Mouse (Mus musculus): ENCODE measurements at regions not wholly inside any gene's neighbourhood (a gene's known extent, or its start where the extent isn't known, plus 50 kb on each side); places are given as distances from the start of the nearest gene placed in this dataset.

- Histone ChIP-seq H3K4me2 (ENCODE audit: low read length) (no peak overlapping the region), H3K9ac (ENCODE audit: low read depth, low read length) (no peak overlapping the region), H3K27me3 (ENCODE audit: control insufficient read depth, insufficient read depth, low read depth, low read length) (no peaks in the 10 kb centered on the region), H3K9me3 (replicated peaks; ENCODE audit: control insufficient read depth, low read length, poor library complexity, severe bottlenecking) (no peaks in the 10 kb centered on the region), H3K4me1 (ENCODE audit: control insufficient read depth, insufficient read depth, low read length) (peaks cover 8% of the 10 kb centered on the region; the same call in 1 of the 2 replicates), H3K4me3 (ENCODE audit: low read depth, low read length) (no peak overlapping the region), H3K36me3 (ENCODE audit: control insufficient read depth, insufficient read depth, low read length) (no peaks in the 10 kb centered on the region), H3K27ac (ENCODE audit: low read length) (no peak overlapping the region)
- 81% methylated on average over 6 of the region's 6 CpGs for WGBS
- ATAC-seq, result no peak
Measured at GRCm38 (mm10) chr1:194519509-194520220, 98.4 kb upstream of the Plxna2 start.

GRCm38 (mm10) chr1:194516136-194516535 is 101.9 kb upstream of the Plxna2 start:
- Histone ChIP-seq H3K36me3 (ENCODE audit: control insufficient read depth, insufficient read depth, low read length) (no peaks in the 10 kb centered on the region), H3K4me3 (ENCODE audit: low read depth, low read length) (no peak overlapping the region), H3K27ac (ENCODE audit: low read length) (no peak overlapping the region), H3K4me2 (ENCODE audit: low read length) (no peak overlapping the region), H3K4me1 (ENCODE audit: control insufficient read depth, insufficient read depth, low read length) (peaks cover 8% of the 10 kb centered on the region; the same call in 1 of the 2 replicates), H3K9ac (ENCODE audit: low read depth, low read length) (no peak overlapping the region), H3K9me3 (replicated peaks; ENCODE audit: control insufficient read depth, low read length, poor library complexity, severe bottlenecking) (peaks cover 4% of the 10 kb centered on the region), H3K27me3 (ENCODE audit: control insufficient read depth, insufficient read depth, low read depth, low read length) (no peaks in the 10 kb centered on the region)
- ATAC-seq, result no peak
- WGBS, result 74% methylated on average over 1 of the region's 1 CpGs

- Histone ChIP-seq H3K36me3 (ENCODE audit: control insufficient read depth, insufficient read depth, low read length) (no peaks in the 10 kb centered on the region), H3K4me2 (ENCODE audit: low read length) (no peak overlapping the region), H3K9me3 (replicated peaks; ENCODE audit: control insufficient read depth, low read length, poor library complexity, severe bottlenecking) (peaks cover 4% of the 10 kb centered on the region), H3K9ac (ENCODE audit: low read depth, low read length) (no peak overlapping the region), H3K4me3 (ENCODE audit: low read depth, low read length) (no peak overlapping the region), H3K27me3 (ENCODE audit: control insufficient read depth, insufficient read depth, low read depth, low read length) (no peaks in the 10 kb centered on the region), H3K27ac (ENCODE audit: low read length) (no peak overlapping the region), H3K4me1 (ENCODE audit: control insufficient read depth, insufficient read depth, low read length) (no peaks in the 10 kb centered on the region)
- no peak for ATAC-seq
- 83% methylated on average over 1 of the region's 1 CpGs for WGBS
Measured at GRCm38 (mm10) chr1:194508314-194508713, 109.7 kb upstream of the Plxna2 start.

GRCm38 (mm10) chr1:194505826-194506225 is 112.2 kb upstream of the Plxna2 start:
- no peak overlapping the region for H3K27ac ChIP-seq (ENCODE audit: low read length)
- H3K9me3 ChIP-seq (replicated peaks; ENCODE audit: control insufficient read depth, low read length, poor library complexity, severe bottlenecking), result no peaks in the 10 kb centered on the region
- H3K4me3 ChIP-seq (ENCODE audit: low read depth, low read length), result no peak overlapping the region
- H3K9ac ChIP-seq (ENCODE audit: low read depth, low read length), result no peak overlapping the region
- H3K36me3 ChIP-seq (ENCODE audit: control insufficient read depth, insufficient read depth, low read length), result no peaks in the 10 kb centered on the region
- no peak for ATAC-seq
- no peaks in the 10 kb centered on the region for H3K4me1 ChIP-seq (ENCODE audit: control insufficient read depth, insufficient read depth, low read length)
- 29% methylated on average over 3 of the region's 3 CpGs for WGBS
- no peak overlapping the region for H3K4me2 ChIP-seq (ENCODE audit: low read length)
- no peaks in the 10 kb centered on the region for H3K27me3 ChIP-seq (ENCODE audit: control insufficient read depth, insufficient read depth, low read depth, low read length)

GRCm38 (mm10) chr1:194504207-194504606 is 113.8 kb upstream of the Plxna2 start:
- H3K4me1 ChIP-seq (ENCODE audit: control insufficient read depth, insufficient read depth, low read length), result no peaks in the 10 kb centered on the region
- no peaks in the 10 kb centered on the region for H3K9me3 ChIP-seq (replicated peaks; ENCODE audit: control insufficient read depth, low read length, poor library complexity, severe bottlenecking)
- H3K27me3 ChIP-seq (ENCODE audit: control insufficient read depth, insufficient read depth, low read depth, low read length), result no peaks in the 10 kb centered on the region
- no peak overlapping the region for H3K4me2 ChIP-seq (ENCODE audit: low read length)
- ATAC-seq, result no peak
- no peak overlapping the region for H3K9ac ChIP-seq (ENCODE audit: low read depth, low read length)
- no peaks in the 10 kb centered on the region for H3K36me3 ChIP-seq (ENCODE audit: control insufficient read depth, insufficient read depth, low read length)
- H3K4me3 ChIP-seq (ENCODE audit: low read depth, low read length), result no peak overlapping the region
- no peak overlapping the region for H3K27ac ChIP-seq (ENCODE audit: low read length)

GRCm38 (mm10) chr1:194503517-194503916 is 114.5 kb upstream of the Plxna2 start:
- Histone ChIP-seq H3K36me3 (ENCODE audit: control insufficient read depth, insufficient read depth, low read length) (no peaks in the 10 kb centered on the region), H3K4me1 (ENCODE audit: control insufficient read depth, insufficient read depth, low read length) (no peaks in the 10 kb centered on the region), H3K4me3 (ENCODE audit: low read depth, low read length) (no peak overlapping the region), H3K9ac (ENCODE audit: low read depth, low read length) (no peak overlapping the region), H3K4me2 (ENCODE audit: low read length) (no peak overlapping the region), H3K27me3 (ENCODE audit: control insufficient read depth, insufficient read depth, low read depth, low read length) (no peaks in the 10 kb centered on the region), H3K27ac (ENCODE audit: low read length) (no peak overlapping the region), H3K9me3 (replicated peaks; ENCODE audit: control insufficient read depth, low read length, poor library complexity, severe bottlenecking) (no peaks in the 10 kb centered on the region)
- ATAC-seq, result no peak
- WGBS, result 56% methylated on average over 3 of the region's 3 CpGs

GRCm38 (mm10) chr1:194496424-194496823 is 121.6 kb upstream of the Plxna2 start:
- Histone ChIP-seq H3K4me3 (ENCODE audit: low read depth, low read length) (no peak overlapping the region), H3K9me3 (replicated peaks; ENCODE audit: control insufficient read depth, low read length, poor library complexity, severe bottlenecking) (no peaks in the 10 kb centered on the region), H3K27me3 (ENCODE audit: control insufficient read depth, insufficient read depth, low read depth, low read length) (no peaks in the 10 kb centered on the region), H3K4me1 (ENCODE audit: control insufficient read depth, insufficient read depth, low read length) (no peaks in the 10 kb centered on the region), H3K36me3 (ENCODE audit: control insufficient read depth, insufficient read depth, low read length) (no peaks in the 10 kb centered on the region), H3K27ac (ENCODE audit: low read length) (no peak overlapping the region), H3K9ac (ENCODE audit: low read depth, low read length) (no peak overlapping the region), H3K4me2 (ENCODE audit: low read length) (no peak overlapping the region)
- WGBS, result 88% methylated on average over 2 of the region's 2 CpGs
- no peak for ATAC-seq

- no peaks in the 10 kb centered on the region for H3K4me1 ChIP-seq (ENCODE audit: control insufficient read depth, insufficient read depth, low read length)
- no peak overlapping the region for H3K9ac ChIP-seq (ENCODE audit: low read depth, low read length)
- no peak overlapping the region for H3K4me2 ChIP-seq (ENCODE audit: low read length)
- H3K9me3 ChIP-seq (replicated peaks; ENCODE audit: control insufficient read depth, low read length, poor library complexity, severe bottlenecking), result no peaks in the 10 kb centered on the region
- no peak for ATAC-seq
- no peak overlapping the region for H3K27ac ChIP-seq (ENCODE audit: low read length)
- no peaks in the 10 kb centered on the region for H3K36me3 ChIP-seq (ENCODE audit: control insufficient read depth, insufficient read depth, low read length)
- H3K27me3 ChIP-seq (ENCODE audit: control insufficient read depth, insufficient read depth, low read depth, low read length), result no peaks in the 10 kb centered on the region
- H3K4me3 ChIP-seq (ENCODE audit: low read depth, low read length), result no peak overlapping the region
Measured at GRCm38 (mm10) chr1:194491111-194491510, 126.9 kb upstream of the Plxna2 start.

- no peak overlapping the region for H3K4me2 ChIP-seq (ENCODE audit: low read length)
- H3K9ac ChIP-seq (ENCODE audit: low read depth, low read length), result no peak overlapping the region
- no peak for ATAC-seq
- H3K9me3 ChIP-seq (replicated peaks; ENCODE audit: control insufficient read depth, low read length, poor library complexity, severe bottlenecking), result no peaks in the 10 kb centered on the region
- H3K27ac ChIP-seq (ENCODE audit: low read length), result no peak overlapping the region
- no peaks in the 10 kb centered on the region for H3K4me1 ChIP-seq (ENCODE audit: control insufficient read depth, insufficient read depth, low read length)
- H3K27me3 ChIP-seq (ENCODE audit: control insufficient read depth, insufficient read depth, low read depth, low read length), result no peaks in the 10 kb centered on the region
- no peak overlapping the region for H3K4me3 ChIP-seq (ENCODE audit: low read depth, low read length)
- H3K36me3 ChIP-seq (ENCODE audit: control insufficient read depth, insufficient read depth, low read length), result no peaks in the 10 kb centered on the region
Measured at GRCm38 (mm10) chr1:194488126-194488525, 129.9 kb upstream of the Plxna2 start.

Data from midbrain, embryonic 16.5 days (tissue).